Mouse (Mus musculus) midbrain, embryonic 11.5 days (tissue): ENCODE results near the gene Spata20. TPM values are rescaled to one million over a fixed set of nuclear protein-coding genes. Genes with fewer than 3 reads are reported as not detected.

Experiments
- ATAC-seq: fragments of 200-750 bp; cut with Nextera tagmentation; 2 replicates; pipeline ENCODE4 v1.8.0; 2017; ENCODE audit warnings: moderate TSS enrichment, moderate library complexity; ENCODE audit not compliant: low FRiP score
- DNase-seq: peaks from one replicate; pipeline ENCODE4 v3.0.0; 2015; ENCODE audit warnings: low spot score; ENCODE audit errors: missing footprints
- H3K27ac ChIP-seq: fragments of 300-500 bp; sonication (generic); 2 replicates; pipeline ENCODE4 v1.5.1; 2014; ENCODE audit warnings: low read depth, low read length
- H3K27me3 ChIP-seq: fragments of 300-500 bp; sonication (generic); 2 replicates; pipeline ENCODE4 v1.6.1; 2014; ENCODE audit warnings: mild to moderate bottlenecking, low read length, moderate library complexity, mixed read lengths; ENCODE audit not compliant: control insufficient read depth, insufficient read depth
- H3K36me3 ChIP-seq: fragments of 300-500 bp; sonication (generic); 2 replicates; pipeline ENCODE4 v1.6.1; 2014; ENCODE audit warnings: mild to moderate bottlenecking, low read length, moderate library complexity, mixed read lengths; ENCODE audit not compliant: control insufficient read depth, insufficient read depth
- H3K4me1 ChIP-seq: fragments of 300-500 bp; sonication (generic); 2 replicates; pipeline ENCODE4 v1.6.1; 2014; ENCODE audit warnings: low read length; ENCODE audit not compliant: control insufficient read depth, insufficient read depth
- H3K4me2 ChIP-seq: fragments of 300-500 bp; sonication (generic); 2 replicates; pipeline ENCODE4 v1.6.1; 2014; ENCODE audit warnings: mild to moderate bottlenecking, moderate library complexity
- H3K4me3 ChIP-seq: fragments of 300-500 bp; sonication (generic); 2 replicates; pipeline ENCODE4 v1.5.1; 2014; ENCODE audit warnings: low read depth, low read length
- H3K9ac ChIP-seq: fragments of 300-500 bp; sonication (generic); 2 replicates; pipeline ENCODE4 v1.6.1; 2014; ENCODE audit warnings: low read length
- H3K9me3 ChIP-seq: fragments of 300-500 bp; sonication (generic); 2 replicates; pipeline ENCODE4 v1.6.1; 2016; ENCODE audit warnings: low read length; ENCODE audit not compliant: control insufficient read depth
- WGBS: fragments of 180-500 bp; shearing (Covaris S2); extraction: QIAGEN DNeasy Blood & Tissue Kit; methylation state at CpG from one replicate; pipeline ENCODE4 v1.1.7; 2014; 5-methylcytosine and 5-hydroxymethylcytosine counted together
- polyA plus RNA-seq: library from polyadenylated mRNA; unstranded; fragments of >200 nt; fragmentation: Nextera tagmentation; extraction: Ambion mirVana; gene quantifications from 2 replicates; pipeline ENCODE4 v1.2.1, GENCODE M21; 2014

Gene Spata20
- polyA plus RNA-seq, 1 experiment from 2014 or later, result not detected

DNA sequence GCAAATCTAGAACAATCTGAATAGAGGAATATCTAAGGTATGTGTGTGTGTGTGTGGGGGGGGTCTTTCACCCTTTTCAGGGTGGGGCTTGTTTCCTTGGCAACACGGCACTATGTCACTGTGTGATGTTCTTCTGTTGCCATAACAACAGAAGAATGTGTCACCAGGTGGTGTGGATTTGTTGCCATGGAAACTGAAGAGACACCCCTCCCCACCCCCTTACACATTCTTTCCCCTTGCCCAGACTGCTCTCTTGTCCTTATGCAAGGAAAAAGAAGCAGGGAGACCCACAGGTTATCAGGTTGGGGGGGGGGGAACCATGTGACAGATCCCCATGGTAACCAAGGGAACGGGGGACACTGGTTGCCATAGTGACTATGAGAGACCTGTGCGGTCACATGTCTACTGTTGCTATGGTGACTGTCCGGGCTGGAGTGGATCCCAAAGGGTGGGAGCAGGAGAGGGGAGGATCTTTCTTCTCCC, 17.4 kb downstream of the Spata20 start:
- DNase-seq (peak; percentile 98), ATAC-seq (peak; percentile 89)
- no peaks in the 10 kb centered on the region for H3K27me3 ChIP-seq
- H3K36me3 ChIP-seq, result no peaks in the 10 kb centered on the region
- H3K4me2 ChIP-seq, result peak overlapping the region; percentile 19
- H3K4me3 ChIP-seq, result no peak overlapping the region
- H3K27ac ChIP-seq, result peak overlapping the region; percentile 88
- 2% methylated on average over 4 of the region's 4 CpGs for WGBS
- H3K9ac ChIP-seq, result no peak overlapping the region
- H3K4me1 ChIP-seq, result peaks cover 56% of the 10 kb centered on the region
- H3K9me3 ChIP-seq, result no peaks in the 10 kb centered on the region

DNA sequence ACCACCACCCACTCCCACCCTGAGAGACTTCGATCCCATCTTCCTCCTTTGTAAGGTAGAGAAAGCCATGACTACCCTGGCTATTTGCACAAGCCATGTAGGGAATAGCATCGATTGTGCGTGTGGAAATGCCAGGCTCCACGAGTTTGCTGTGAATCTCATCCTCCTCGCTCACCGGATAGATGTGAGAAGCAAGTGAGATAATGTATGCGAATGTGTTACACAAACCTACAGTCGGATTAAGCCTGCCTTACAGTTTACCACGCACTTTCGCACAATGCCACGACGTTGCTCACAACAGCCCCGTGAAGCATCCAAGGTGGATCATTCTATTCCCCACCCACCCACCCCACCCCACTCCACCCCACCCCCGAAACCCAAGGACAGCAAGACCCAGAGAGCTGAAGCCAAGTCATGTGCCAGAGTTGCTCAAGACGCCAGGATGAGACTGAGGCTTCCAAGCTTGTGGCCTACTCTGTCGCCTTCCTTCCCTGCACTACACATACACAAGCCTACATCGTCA, 19.6 kb downstream of the Spata20 start:
- Histone ChIP-seq H3K27me3 (no peaks in the 10 kb centered on the region), H3K9ac (no peak overlapping the region), H3K36me3 (no peaks in the 10 kb centered on the region), H3K4me1 (peaks cover 43% of the 10 kb centered on the region), H3K4me2 (no peak overlapping the region), H3K9me3 (no peaks in the 10 kb centered on the region), H3K4me3 (no peak overlapping the region), H3K27ac (no peak overlapping the region)
- WGBS, result 89% methylated on average over 17 of the region's 17 CpGs
- no peak for DNase-seq
- no peak for ATAC-seq

DNA sequence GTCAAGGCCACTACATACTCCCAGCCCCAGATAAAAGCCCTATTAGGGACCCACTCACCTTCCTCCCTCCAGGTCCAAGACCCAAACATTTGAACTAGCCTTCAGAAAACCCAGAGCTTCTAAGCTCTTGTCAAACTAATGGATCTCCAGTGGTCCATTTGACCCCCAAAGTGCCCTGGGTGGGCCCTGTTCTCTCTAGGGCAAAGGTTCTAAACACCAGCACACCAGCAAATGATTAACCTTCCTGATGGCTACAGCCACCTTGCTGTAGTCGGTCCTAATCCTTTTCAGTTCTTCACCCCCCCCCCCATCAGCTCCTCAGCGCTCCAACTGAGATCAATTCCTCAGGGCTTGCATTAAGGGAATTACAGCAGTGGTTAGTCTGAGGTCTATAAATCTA, 21.8 kb downstream of the Spata20 start:
- ATAC-seq (no peak), DNase-seq (no peak)
- no peaks in the 10 kb centered on the region for H3K9me3 ChIP-seq
- WGBS, result 38% methylated on average over 2 of the region's 2 CpGs
- no peak overlapping the region for H3K27ac ChIP-seq
- H3K4me2 ChIP-seq, result no peak overlapping the region
- peaks cover 22% of the 10 kb centered on the region for H3K4me1 ChIP-seq
- no peaks in the 10 kb centered on the region; the same call in 1 of the 2 replicates for H3K36me3 ChIP-seq
- H3K27me3 ChIP-seq, result no peaks in the 10 kb centered on the region
- H3K4me3 ChIP-seq, result no peak overlapping the region
- no peak overlapping the region for H3K9ac ChIP-seq

DNA sequence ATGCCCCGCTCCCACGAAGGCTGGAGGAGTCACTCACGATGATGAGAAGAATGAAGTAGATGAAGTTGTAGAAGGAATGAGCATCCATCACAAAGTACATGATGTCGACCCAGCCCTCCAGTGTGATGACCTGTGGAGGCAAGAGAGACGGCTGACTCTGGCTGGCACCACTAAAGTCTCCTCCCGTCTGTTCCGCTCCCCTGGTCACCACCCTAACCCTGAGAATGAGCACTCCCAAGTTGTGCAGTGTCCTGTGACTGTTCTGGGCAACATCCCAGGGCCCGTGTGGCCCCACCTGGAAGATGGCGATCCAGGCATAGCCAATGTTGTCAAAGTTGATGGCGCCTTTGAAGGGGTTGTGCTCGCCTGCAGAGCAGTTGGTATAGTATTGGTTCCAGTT, 24.1 kb downstream of the Spata20 start:
- peaks cover 8% of the 10 kb centered on the region for H3K4me1 ChIP-seq
- no peak for ATAC-seq
- 88% methylated on average over 11 of the region's 11 CpGs for WGBS

DNA sequence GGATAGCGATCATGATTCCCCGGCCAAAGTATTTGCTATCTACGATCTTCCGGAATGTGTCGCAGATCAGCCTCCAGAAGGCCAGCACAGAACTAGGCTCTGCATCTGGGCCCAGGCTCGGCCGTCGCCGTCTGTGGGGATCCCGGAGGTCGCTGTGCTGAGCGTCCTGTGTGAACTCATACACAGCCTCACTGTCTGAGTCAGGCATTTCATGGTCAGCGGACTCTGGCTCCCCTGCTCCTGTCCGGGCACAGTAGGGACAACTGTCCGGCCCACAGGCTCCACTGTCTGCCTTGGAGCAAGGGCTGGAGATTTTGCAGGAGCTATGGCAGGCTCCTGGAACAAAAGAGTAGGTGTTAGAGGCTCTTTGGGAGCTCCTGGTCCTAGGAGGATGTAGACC, 29.0 kb downstream of the Spata20 start:
- DNase-seq (no peak), ATAC-seq (no peak)
- 84% methylated on average over 15 of the region's 15 CpGs for WGBS
- Histone ChIP-seq H3K27ac (no peak overlapping the region), H3K27me3 (no peaks in the 10 kb centered on the region), H3K36me3 (no peaks in the 10 kb centered on the region; the same call in 1 of the 2 replicates), H3K4me3 (no peak overlapping the region), H3K4me2 (no peak overlapping the region), H3K9ac (no peak overlapping the region), H3K9me3 (no peaks in the 10 kb centered on the region), H3K4me1 (no peaks in the 10 kb centered on the region; the same call in 1 of the 2 replicates)

More for the DNA sequence above, 24.1 kb downstream of the Spata20 start:
- H3K9me3 ChIP-seq, result no peaks in the 10 kb centered on the region
- no peak overlapping the region for H3K27ac ChIP-seq
- no peak for DNase-seq
- H3K9ac ChIP-seq, result no peak overlapping the region
- H3K27me3 ChIP-seq, result no peaks in the 10 kb centered on the region
- H3K4me2 ChIP-seq, result no peak overlapping the region
- H3K36me3 ChIP-seq, result no peaks in the 10 kb centered on the region; the same call in 1 of the 2 replicates
- no peak overlapping the region for H3K4me3 ChIP-seq

DNA sequence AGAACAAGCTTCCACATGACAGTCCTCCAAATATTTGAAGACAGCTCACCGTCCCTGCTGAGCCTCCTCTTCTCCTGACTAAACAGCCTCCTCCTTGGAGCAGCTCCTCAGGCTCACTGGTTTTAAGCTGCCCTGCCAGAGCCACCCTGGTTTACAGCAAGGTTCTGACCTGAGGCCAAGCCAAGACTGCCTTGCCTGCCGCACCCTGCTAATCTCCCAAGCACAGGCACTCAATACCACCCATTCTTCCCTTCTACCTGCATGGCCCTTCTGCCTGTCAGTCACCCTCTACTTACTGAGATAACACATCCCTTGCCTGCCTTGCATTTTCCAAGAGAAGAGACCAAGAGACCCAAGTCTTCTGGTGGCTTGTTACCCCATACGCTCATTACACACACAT, 29.6 kb downstream of the Spata20 start:
- WGBS, result 83% methylated on average over 3 of the region's 3 CpGs
- no peak overlapping the region for H3K4me3 ChIP-seq
- no peaks in the 10 kb centered on the region for H3K27me3 ChIP-seq
- no peaks in the 10 kb centered on the region for H3K9me3 ChIP-seq
- DNase-seq, result no peak
- no peaks in the 10 kb centered on the region; the same call in 1 of the 2 replicates for H3K36me3 ChIP-seq
- no peak overlapping the region for H3K27ac ChIP-seq
- no peak for ATAC-seq
- no peak overlapping the region for H3K4me2 ChIP-seq
- no peak overlapping the region for H3K9ac ChIP-seq
- H3K4me1 ChIP-seq, result no peaks in the 10 kb centered on the region; the same call in 1 of the 2 replicates

DNA sequence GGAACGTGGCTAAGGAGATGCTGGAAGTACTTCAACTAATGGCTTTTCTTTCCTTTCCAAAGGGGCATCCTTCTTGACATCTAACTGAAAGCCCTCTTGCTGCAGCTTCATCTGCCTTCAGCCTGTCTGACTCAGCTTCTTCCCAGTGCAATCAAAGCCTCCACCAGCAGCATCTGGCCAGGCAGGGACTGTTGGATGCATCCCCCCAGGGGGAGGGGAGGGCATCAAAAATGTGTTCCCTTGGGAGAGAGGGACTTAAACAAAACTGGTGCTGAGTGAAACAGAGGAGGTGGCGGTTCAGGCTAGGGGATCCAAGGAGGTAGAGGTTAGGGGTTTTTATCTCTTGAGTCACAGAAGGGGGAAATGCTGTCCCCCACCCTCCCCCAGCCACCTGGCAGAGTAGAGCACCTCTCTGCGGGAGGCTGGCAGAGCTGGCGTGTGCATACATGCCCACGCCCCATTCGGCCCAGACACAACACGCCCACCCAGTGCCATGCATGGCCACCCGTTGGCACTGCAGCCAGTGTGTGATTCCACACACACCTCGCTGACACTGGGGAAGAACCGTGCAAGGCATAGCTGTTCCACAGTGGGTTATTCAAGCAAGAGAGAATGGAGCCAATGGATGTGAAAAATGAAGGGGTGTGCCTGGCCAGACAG, 30.7 kb downstream of the Spata20 start:
- Histone ChIP-seq H3K9ac (no peak overlapping the region), H3K9me3 (no peaks in the 10 kb centered on the region), H3K4me2 (no peak overlapping the region), H3K36me3 (no peaks in the 10 kb centered on the region; the same call in 1 of the 2 replicates), H3K27ac (no peak overlapping the region), H3K4me3 (no peak overlapping the region), H3K4me1 (no peaks in the 10 kb centered on the region; the same call in 1 of the 2 replicates), H3K27me3 (no peaks in the 10 kb centered on the region)
- WGBS, result 83% methylated on average over 10 of the region's 10 CpGs
- DNase-seq (no peak), ATAC-seq (no peak)

DNA sequence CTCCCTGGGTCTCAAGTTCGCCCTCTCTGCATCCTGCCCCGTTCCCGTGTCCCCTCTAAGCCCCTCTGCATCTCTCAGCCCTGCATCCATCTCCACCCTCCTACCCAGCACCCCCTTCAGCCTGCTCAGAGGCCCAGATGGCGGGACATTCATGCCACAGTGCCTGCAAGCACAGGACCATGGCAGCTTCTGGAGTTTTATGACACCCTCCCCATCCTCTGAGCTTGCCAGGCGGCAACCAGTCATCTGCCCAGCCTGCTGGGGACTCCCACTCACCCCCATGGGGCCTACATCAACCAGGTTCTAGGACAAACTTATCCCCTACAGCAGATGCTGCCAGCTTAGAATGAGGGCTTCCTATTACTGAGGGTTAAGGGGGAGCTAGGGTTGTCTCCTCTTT, 31.2 kb downstream of the Spata20 start:
- DNase-seq, result no peak
- H3K36me3 ChIP-seq, result no peaks in the 10 kb centered on the region; the same call in 1 of the 2 replicates
- no peak overlapping the region for H3K4me3 ChIP-seq
- H3K27me3 ChIP-seq, result no peaks in the 10 kb centered on the region
- H3K4me2 ChIP-seq, result no peak overlapping the region
- 75% methylated on average over 5 of the region's 5 CpGs for WGBS
- no peak overlapping the region for H3K27ac ChIP-seq
- H3K4me1 ChIP-seq, result no peaks in the 10 kb centered on the region
- H3K9ac ChIP-seq, result no peak overlapping the region
- ATAC-seq, result no peak
- H3K9me3 ChIP-seq, result no peaks in the 10 kb centered on the region

DNA sequence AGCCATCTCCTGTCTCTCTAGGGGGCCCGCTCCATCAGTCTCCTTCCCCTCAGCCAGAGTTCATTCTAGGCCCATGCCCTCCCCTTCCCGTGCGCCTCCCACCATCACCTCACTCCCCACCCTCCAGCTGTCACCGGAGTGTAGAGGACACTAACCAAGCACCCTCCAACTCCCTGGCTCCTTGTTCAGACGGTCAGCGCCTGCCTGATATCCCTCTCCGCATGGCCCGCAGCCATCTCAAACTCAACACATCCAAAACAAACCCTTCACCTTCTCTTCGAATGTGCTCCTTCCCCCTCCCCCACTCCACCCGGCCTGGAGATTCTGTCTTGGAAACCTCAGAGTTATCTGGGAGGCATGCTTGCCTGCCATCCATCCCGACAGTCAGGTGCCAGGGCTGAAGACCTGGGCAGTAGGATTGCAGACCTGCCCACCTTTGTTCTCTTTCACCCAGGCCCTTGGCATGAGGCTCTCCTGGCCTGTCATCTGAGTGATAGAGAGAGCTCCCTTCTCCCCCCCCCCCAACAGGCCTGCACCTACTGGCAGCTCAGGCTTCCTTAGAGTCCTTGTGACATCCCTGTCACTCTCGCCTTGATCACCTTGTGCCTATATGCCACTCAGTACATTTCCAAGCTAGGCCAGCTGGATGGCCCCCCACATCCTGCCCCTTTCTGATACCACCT, 34.7 kb downstream of the Spata20 start:
- Histone ChIP-seq H3K36me3 (no peaks in the 10 kb centered on the region), H3K27me3 (no peaks in the 10 kb centered on the region), H3K4me3 (no peak overlapping the region), H3K9ac (no peak overlapping the region), H3K4me1 (peaks cover 15% of the 10 kb centered on the region), H3K4me2 (no peak overlapping the region), H3K27ac (no peak overlapping the region), H3K9me3 (no peaks in the 10 kb centered on the region)
- ATAC-seq (no peak), DNase-seq (no peak)
- whole genome bisulfite sequencing, result 76% methylated on average over 12 of the region's 12 CpGs
